Mouse (Mus musculus): Measurements from ENCODE around the gene Pik3r1. TPM values are rescaled to one million over a fixed set of nuclear protein-coding genes. Genes with fewer than 3 reads are reported as not detected.

Pik3r1 gene
- total and polyA plus RNA-seq, 2 experiments from 2014 or later = 16.3 to 31.6 TPM

DNA sequence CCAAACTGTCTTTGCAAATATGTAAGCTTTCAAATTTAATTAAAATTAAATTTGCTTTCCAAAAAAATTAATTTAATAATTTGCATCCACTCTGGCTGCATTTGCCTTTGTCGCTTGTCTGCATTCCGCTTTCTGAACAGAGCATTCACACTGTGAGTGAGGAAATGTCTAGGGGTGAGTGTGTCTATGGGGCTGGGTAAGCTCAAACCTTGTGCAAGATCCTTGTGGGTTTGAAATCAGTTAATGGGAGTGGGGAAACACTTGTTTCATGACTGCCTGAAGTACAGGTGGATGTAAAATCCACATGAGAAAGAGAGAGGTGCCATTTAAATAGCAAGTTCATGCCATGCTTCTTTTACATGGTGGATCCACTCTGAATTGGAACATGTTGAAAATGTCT, 31.3 kb upstream of the Pik3r1 start:
- Histone ChIP-seq H3K9ac (replicated peaks; ENCODE audit: low read depth, low read length) (no peak overlapping the region), H3K27ac (ENCODE audit: low read depth) (no peak overlapping the region), H3K4me2 (ENCODE audit: low read depth, low read length) (no peak overlapping the region), H3K27me3 (ENCODE audit: control insufficient read depth, insufficient read depth, low read length) (no peaks in the 10 kb centered on the region), H3K9me3 (replicated peaks; ENCODE audit: control insufficient read depth, low read length) (no peaks in the 10 kb centered on the region), H3K4me3 (ENCODE audit: low read depth, low read length) (no peak overlapping the region), H3K4me1 (ENCODE audit: control insufficient read depth, insufficient read depth) (0 out of 2 replicates have a peak, but pooled peaks cover 5% of the 10 kb centered on the region), H3K36me3 (replicated peaks; ENCODE audit: control insufficient read depth, insufficient read depth, low read length) (no peaks in the 10 kb centered on the region)
- ATAC-seq (ENCODE audit: insufficient read depth, low read depth) (no peak), DNase-seq (ENCODE audit: low spot score) (no peak)
- no peak for TF ChIP-seq CTCF (IDR thresholded peaks at IDR 0.05; ENCODE audit: low read depth)
- no peak for TF ChIP-seq EP300 (IDR thresholded peaks at IDR 0.05; ENCODE audit: low read depth)
- 93% methylated on average over 2 of the region's 2 CpGs for WGBS

DNA sequence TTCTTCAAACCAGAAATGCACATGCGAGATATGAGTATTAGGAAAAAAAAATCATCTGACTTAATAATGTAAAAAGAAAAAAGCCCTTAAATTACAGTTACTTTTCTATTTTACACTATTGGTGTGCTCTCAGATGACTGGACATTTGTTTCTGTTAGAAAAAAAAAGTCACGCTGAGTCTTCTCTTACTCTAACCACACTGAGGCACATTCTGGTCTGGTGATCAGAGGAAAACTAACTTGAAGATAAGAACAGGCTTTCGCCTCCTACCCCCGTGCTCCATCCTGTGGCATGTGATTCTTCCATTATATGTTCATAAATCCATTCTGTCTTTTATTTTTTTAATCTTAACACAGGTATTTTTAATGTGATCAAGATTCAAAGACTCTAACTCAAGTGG, 30.5 kb upstream of the Pik3r1 start:
- TF ChIP-seq CTCF (IDR thresholded peaks at IDR 0.05; ENCODE audit: low read depth) = no peak
- H3K36me3 ChIP-seq (replicated peaks; ENCODE audit: control insufficient read depth, insufficient read depth, low read length) = no peaks in the 10 kb centered on the region
- H3K27ac ChIP-seq (ENCODE audit: low read depth) = no peak overlapping the region
- H3K9ac ChIP-seq (replicated peaks; ENCODE audit: low read depth, low read length) = no peak overlapping the region
- 0 out of 2 replicates have a peak, but pooled peaks cover 5% of the 10 kb centered on the region for H3K4me1 ChIP-seq (ENCODE audit: control insufficient read depth, insufficient read depth)
- H3K4me3 ChIP-seq (ENCODE audit: low read depth, low read length) = no peak overlapping the region
- H3K4me2 ChIP-seq (ENCODE audit: low read depth, low read length) = no peak overlapping the region
- no peaks in the 10 kb centered on the region for H3K27me3 ChIP-seq (ENCODE audit: control insufficient read depth, insufficient read depth, low read length)
- ATAC-seq (ENCODE audit: insufficient read depth, low read depth) = no peak
- no peaks in the 10 kb centered on the region for H3K9me3 ChIP-seq (replicated peaks; ENCODE audit: control insufficient read depth, low read length)
- 82% methylated on average over 4 of the region's 4 CpGs for WGBS
- no peak for DNase-seq (ENCODE audit: low spot score)

DNA sequence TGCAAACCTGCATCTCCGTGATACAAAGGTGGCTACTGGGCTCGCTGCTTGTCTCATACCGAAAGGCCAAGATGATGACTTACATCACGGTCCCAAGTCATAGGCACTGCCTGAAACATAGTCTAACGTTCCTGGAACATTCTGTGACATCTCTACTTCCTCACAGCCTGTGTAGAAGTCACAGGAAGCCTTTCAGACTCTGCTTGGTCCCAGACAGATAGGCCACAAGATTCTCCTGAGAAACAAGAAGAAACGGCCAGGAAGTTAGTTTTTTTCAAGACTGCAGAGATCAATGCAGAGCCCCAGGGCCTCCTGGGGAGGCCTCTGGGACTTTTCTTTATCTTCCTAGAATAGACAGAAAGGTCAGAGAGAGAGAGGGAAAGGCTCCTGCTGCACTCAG, 29.0 kb upstream of the Pik3r1 start:
- ATAC-seq (ENCODE audit: insufficient read depth, low read depth) = no peak
- Histone ChIP-seq H3K9me3 (replicated peaks; ENCODE audit: control insufficient read depth, low read length) (no peaks in the 10 kb centered on the region), H3K9ac (replicated peaks; ENCODE audit: low read depth, low read length) (no peak overlapping the region), H3K27me3 (ENCODE audit: control insufficient read depth, insufficient read depth, low read length) (no peaks in the 10 kb centered on the region), H3K4me2 (ENCODE audit: low read depth, low read length) (no peak overlapping the region), H3K27ac (ENCODE audit: low read depth) (no peak overlapping the region), H3K4me3 (ENCODE audit: low read depth, low read length) (no peak overlapping the region), H3K4me1 (ENCODE audit: control insufficient read depth, insufficient read depth) (0 out of 2 replicates have a peak, but pooled peaks cover under 1% of the 10 kb centered on the region), H3K36me3 (replicated peaks; ENCODE audit: control insufficient read depth, insufficient read depth, low read length) (no peaks in the 10 kb centered on the region)
- DNase-seq (ENCODE audit: low spot score) = no peak
- 61% methylated on average over 6 of the region's 6 CpGs for WGBS
- TF ChIP-seq EP300 (IDR thresholded peaks at IDR 0.05; ENCODE audit: low read depth) (no peak), CTCF (IDR thresholded peaks at IDR 0.05; ENCODE audit: low read depth) (no peak)

DNA sequence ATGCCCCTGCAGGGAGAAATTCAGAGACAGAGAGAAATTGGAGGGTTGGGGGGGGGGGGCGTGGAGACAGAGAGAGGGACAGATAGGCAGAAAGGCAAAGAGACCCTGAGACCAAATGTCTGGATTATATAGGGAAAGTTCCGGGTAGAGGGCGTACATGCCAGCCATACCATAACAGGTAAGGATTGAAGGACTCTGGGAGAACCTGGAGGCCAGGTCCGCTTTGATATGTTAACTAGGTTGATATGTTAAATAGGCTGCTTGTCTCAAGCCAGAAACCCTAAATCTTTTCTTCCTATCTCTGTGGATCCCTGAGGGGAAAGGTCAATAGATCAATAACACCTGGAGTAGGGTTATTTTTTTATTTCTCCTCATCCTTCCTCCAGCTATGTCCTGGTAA, 17.7 kb upstream of the Pik3r1 start:
- Histone ChIP-seq H3K9me3 (replicated peaks; ENCODE audit: control insufficient read depth, low read length) (no peaks in the 10 kb centered on the region), H3K27me3 (ENCODE audit: control insufficient read depth, insufficient read depth, low read length) (no peaks in the 10 kb centered on the region), H3K4me1 (ENCODE audit: control insufficient read depth, insufficient read depth) (no peaks in the 10 kb centered on the region), H3K4me2 (ENCODE audit: low read depth, low read length) (no peak overlapping the region), H3K27ac (ENCODE audit: low read depth) (no peak overlapping the region), H3K9ac (replicated peaks; ENCODE audit: low read depth, low read length) (no peak overlapping the region), H3K4me3 (ENCODE audit: low read depth, low read length) (no peak overlapping the region), H3K36me3 (replicated peaks; ENCODE audit: control insufficient read depth, insufficient read depth, low read length) (no peaks in the 10 kb centered on the region)
- no peak for DNase-seq (ENCODE audit: low spot score)
- TF ChIP-seq EP300 (IDR thresholded peaks at IDR 0.05; ENCODE audit: low read depth) (no peak), CTCF (IDR thresholded peaks at IDR 0.05; ENCODE audit: low read depth) (no peak)
- 91% methylated on average over 3 of the region's 4 CpGs for WGBS
- ATAC-seq (ENCODE audit: insufficient read depth, low read depth) = no peak

DNA sequence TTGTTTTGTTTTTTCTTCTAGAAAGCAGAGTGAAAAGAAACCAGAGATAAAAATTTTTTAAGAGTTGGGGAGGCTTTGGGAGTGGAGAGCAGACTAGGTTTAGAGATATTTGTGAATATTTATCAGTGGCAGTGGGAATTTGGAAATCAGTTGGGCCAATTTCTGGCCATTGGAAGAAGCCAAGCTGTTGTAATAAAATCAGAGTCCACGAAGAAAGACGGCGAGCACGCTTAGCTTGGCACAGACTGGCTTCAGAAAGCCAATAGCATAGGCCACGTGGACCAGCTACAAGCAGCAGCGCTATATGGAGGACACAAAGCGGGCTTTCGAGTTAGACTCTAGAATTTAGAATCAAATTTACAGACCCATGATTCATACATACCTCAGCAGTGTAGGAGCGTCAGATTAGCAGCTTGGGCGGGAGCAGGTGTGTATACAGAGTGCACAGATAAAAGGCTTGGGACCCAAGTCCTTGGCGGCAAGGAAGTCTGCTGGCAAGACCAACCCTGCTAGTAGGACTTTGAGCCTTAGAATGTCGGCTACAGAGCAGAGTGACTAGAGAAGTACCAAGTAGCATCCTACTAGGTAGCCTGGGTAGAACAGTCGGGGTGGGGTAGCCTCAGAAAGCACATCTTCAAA, 16.8 kb upstream of the Pik3r1 start:
- no peak overlapping the region for H3K4me3 ChIP-seq (ENCODE audit: low read depth, low read length)
- no peaks in the 10 kb centered on the region for H3K36me3 ChIP-seq (replicated peaks; ENCODE audit: control insufficient read depth, insufficient read depth, low read length)
- 91% methylated on average over 13 of the region's 13 CpGs for WGBS
- H3K9me3 ChIP-seq (replicated peaks; ENCODE audit: control insufficient read depth, low read length) = no peaks in the 10 kb centered on the region
- no peak overlapping the region for H3K27ac ChIP-seq (ENCODE audit: low read depth)
- H3K4me1 ChIP-seq (ENCODE audit: control insufficient read depth, insufficient read depth) = no peaks in the 10 kb centered on the region
- DNase-seq (ENCODE audit: low spot score) = no peak
- H3K9ac ChIP-seq (replicated peaks; ENCODE audit: low read depth, low read length) = no peak overlapping the region
- H3K27me3 ChIP-seq (ENCODE audit: control insufficient read depth, insufficient read depth, low read length) = no peaks in the 10 kb centered on the region
- TF ChIP-seq CTCF (IDR thresholded peaks at IDR 0.05; ENCODE audit: low read depth) = no peak
- no peak for TF ChIP-seq EP300 (IDR thresholded peaks at IDR 0.05; ENCODE audit: low read depth)
- H3K4me2 ChIP-seq (ENCODE audit: low read depth, low read length) = no peak overlapping the region
- no peak for ATAC-seq (ENCODE audit: insufficient read depth, low read depth)

DNA sequence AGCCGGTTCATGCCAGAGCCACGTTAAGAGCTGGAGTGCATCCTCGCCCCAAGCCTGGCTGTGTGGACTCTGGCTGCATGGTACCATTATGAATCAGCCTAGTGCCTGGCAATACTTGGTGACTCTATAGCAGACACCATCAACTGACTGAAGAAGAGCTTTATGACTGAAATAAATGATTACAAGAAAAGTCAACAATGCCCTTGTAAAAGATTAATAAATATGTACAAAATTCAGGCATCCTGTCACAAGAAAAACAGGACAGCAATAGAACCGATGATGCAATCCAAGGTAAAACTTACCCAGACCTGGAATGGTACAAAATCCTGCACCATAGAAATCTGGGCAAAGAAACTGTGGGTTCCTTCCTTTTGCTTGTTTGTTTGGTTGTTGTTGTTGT, 11.0 kb upstream of the Pik3r1 start:
- no peak for TF ChIP-seq EP300 (IDR thresholded peaks at IDR 0.05; ENCODE audit: low read depth)
- no peak for TF ChIP-seq CTCF (IDR thresholded peaks at IDR 0.05; ENCODE audit: low read depth)
- no peak for DNase-seq (ENCODE audit: low spot score)

More for the DNA sequence above, 11.0 kb upstream of the Pik3r1 start:
- Histone ChIP-seq H3K27me3 (ENCODE audit: control insufficient read depth, insufficient read depth, low read length) (no peaks in the 10 kb centered on the region), H3K36me3 (replicated peaks; ENCODE audit: control insufficient read depth, insufficient read depth, low read length) (no peaks in the 10 kb centered on the region), H3K4me1 (ENCODE audit: control insufficient read depth, insufficient read depth) (no peaks in the 10 kb centered on the region), H3K9me3 (replicated peaks; ENCODE audit: control insufficient read depth, low read length) (no peaks in the 10 kb centered on the region), H3K4me3 (ENCODE audit: low read depth, low read length) (no peak overlapping the region), H3K27ac (ENCODE audit: low read depth) (no peak overlapping the region), H3K9ac (replicated peaks; ENCODE audit: low read depth, low read length) (no peak overlapping the region), H3K4me2 (ENCODE audit: low read depth, low read length) (no peak overlapping the region)
- ATAC-seq (ENCODE audit: insufficient read depth, low read depth) = no peak
- 82% methylated on average over 4 of the region's 4 CpGs for WGBS

Measured in heart, postnatal 0 days (tissue).